Mouse (Mus musculus) MEL (cell line): Measurements from ENCODE around the gene St6gal1.

Experiments used
- CTCF ChIP-seq, 3 experiments: IDR thresholded peaks in 2 of 3; conservative IDR thresholded peaks in 1 of 3; 2 replicates each; pipeline ENCODE4 v1.5.1; 2011 to 2012; ENCODE audit warnings: low read length in 3 of 3, low read depth in 2 of 3, mild to moderate bottlenecking in 2 of 3, improper control_type of control experiment in 1 of 3, inconsistent platforms in 1 of 3, mixed read lengths in 1 of 3, moderate library complexity in 1 of 3; ENCODE audit not compliant: control insufficient read depth in 1 of 3, insufficient read depth in 1 of 3, poor library complexity in 1 of 3, severe bottlenecking in 1 of 3
- E2F4 ChIP-seq: IDR thresholded peaks from 2 replicates; pipeline ENCODE4 v1.6.1; 2011; ENCODE audit warnings: low read depth, low read length, improper control_type of control experiment, borderline replicate concordance
- GABPA ChIP-seq: IDR thresholded peaks from 2 replicates; pipeline ENCODE4 v1.6.1; 2012; ENCODE audit warnings: low read depth, mild to moderate bottlenecking, inconsistent platforms, low read length, improper control_type of control experiment, moderate library complexity
- GATA1 ChIP-seq: IDR thresholded peaks from 2 replicates; pipeline ENCODE4 v1.6.1; 2011; ENCODE audit warnings: low read depth, low read length, improper control_type of control experiment
- MAZ ChIP-seq: IDR thresholded peaks from 2 replicates; pipeline ENCODE4 v1.6.1; 2012; ENCODE audit warnings: low read depth, mild to moderate bottlenecking, inconsistent platforms, low read length, improper control_type of control experiment
- POLR2A ChIP-seq, 2 experiments: IDR thresholded peaks; 2 replicates each; pipeline ENCODE4 v1.6.1; 2011 to 2012; ENCODE audit warnings: low read length in 2 of 2, mild to moderate bottlenecking in 2 of 2, control low read depth in 1 of 2, improper control_type of control experiment in 1 of 2, low read depth in 1 of 2, moderate library complexity in 1 of 2; ENCODE audit not compliant: control insufficient read depth in 1 of 2, insufficient read depth in 1 of 2, poor library complexity in 1 of 2
- POLR2AphosphoS2 ChIP-seq: IDR thresholded peaks from 2 replicates; pipeline ENCODE4 v1.6.1; 2011; ENCODE audit warnings: low read length, improper control_type of control experiment
- POLR2AphosphoS5 ChIP-seq: IDR thresholded peaks from 2 replicates; pipeline ENCODE4 v1.6.1; 2012; ENCODE audit warnings: low read depth, borderline replicate concordance, mild to moderate bottlenecking, inconsistent platforms, low read length, moderate library complexity, mixed read lengths
- SMC3 ChIP-seq: IDR thresholded peaks from 2 replicates; pipeline ENCODE4 v1.6.1; 2011; ENCODE audit warnings: low read depth, low read length, improper control_type of control experiment
- TAL1 ChIP-seq: IDR thresholded peaks from 2 replicates; pipeline ENCODE4 v1.6.1; 2012; ENCODE audit warnings: mild to moderate bottlenecking, inconsistent platforms, low read length, moderate library complexity, mixed read lengths
- USF2 ChIP-seq, 2 experiments: IDR thresholded peaks; 2 replicates each; pipeline ENCODE4 v1.6.1; 2011 to 2012; ENCODE audit warnings: improper control_type of control experiment in 2 of 2, low read length in 2 of 2, borderline replicate concordance in 1 of 2, inconsistent platforms in 1 of 2, low read depth in 1 of 2, mild to moderate bottlenecking in 1 of 2; ENCODE audit not compliant: insufficient read depth in 1 of 2
- ZC3H11A ChIP-seq: IDR thresholded peaks from 2 replicates; pipeline ENCODE4 v1.6.1; 2012; ENCODE audit warnings: low read depth, mild to moderate bottlenecking, inconsistent platforms, low read length, improper control_type of control experiment
- ZNF384 ChIP-seq: IDR thresholded peaks from 2 replicates; pipeline ENCODE4 v1.6.1; 2012; ENCODE audit warnings: low read depth, mild to moderate bottlenecking, inconsistent platforms, low read length, improper control_type of control experiment

DNA sequence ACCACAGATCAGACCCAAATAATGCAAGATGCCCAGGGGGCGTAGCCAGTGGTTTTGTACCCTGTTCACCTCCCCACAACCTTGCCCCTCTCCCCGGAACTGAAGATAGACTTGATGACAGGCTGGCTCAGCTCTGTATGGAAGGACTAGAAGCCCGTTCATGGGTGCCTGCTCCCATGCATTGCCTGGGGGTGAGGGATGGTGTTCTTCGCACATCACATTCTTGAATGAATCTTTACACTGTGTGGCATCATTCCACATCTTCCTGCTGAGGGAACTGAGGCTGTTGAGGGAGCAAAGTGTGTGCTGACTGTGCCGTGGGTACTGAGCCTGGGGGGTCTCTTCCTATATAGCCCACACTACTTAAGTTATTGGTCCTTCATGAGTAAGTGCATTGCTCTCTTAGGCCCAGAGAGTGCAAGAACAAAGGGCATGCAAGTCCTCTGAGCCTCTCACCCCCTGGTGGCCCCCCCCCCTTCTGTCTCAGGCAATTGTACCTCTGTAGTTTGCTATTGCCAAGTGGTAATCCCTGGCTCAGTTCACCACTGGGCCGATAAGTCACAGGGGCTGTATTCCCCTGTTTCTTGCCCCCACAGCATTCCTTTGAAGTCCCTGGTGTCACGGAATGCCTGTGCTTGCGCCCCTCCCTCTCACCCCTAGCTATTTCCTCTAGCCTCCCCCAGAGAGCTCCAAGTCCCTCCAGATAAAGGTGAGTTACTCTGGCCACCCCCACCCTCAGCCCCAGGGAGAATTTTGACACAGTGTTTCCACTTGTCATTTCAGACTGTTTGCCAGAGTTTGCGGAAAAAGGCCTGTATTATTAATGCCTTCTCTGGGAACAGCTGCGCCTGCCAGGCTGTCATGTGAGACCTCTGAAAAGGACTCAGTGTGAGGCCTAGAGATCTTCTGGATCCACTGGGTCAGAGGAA lies 45.7 kb downstream of the St6gal1 start:
- TF ChIP-seq POLR2A (IDR thresholded peaks at IDR 0.05; ENCODE audit: control insufficient read depth in 1 of 2, insufficient read depth in 1 of 2, low read depth in 1 of 2, low read length in 2 of 2, poor library complexity in 1 of 2): no peak
- TF ChIP-seq SMC3: no peak
- TF ChIP-seq MAZ: no peak
- no peak for TF ChIP-seq CTCF (IDR thresholded peaks at IDR 0.05 in 2 of 3, conservative IDR thresholded peaks at IDR 0.05 in 1 of 3; ENCODE audit: control insufficient read depth in 1 of 3, insufficient read depth in 1 of 3, low read depth in 2 of 3, low read length in 3 of 3, poor library complexity in 1 of 3, severe bottlenecking in 1 of 3)
- no peak for TF ChIP-seq POLR2AphosphoS5
- TF ChIP-seq ZC3H11A: no peak
- no peak for TF ChIP-seq ZNF384
- no peak for TF ChIP-seq GATA1
- no peak for TF ChIP-seq USF2 (IDR thresholded peaks at IDR 0.05; ENCODE audit: borderline replicate concordance in 1 of 2, insufficient read depth in 1 of 2, low read depth in 1 of 2, low read length in 2 of 2)
- TF ChIP-seq E2F4: no peak
- no peak for TF ChIP-seq GABPA
- no peak for TF ChIP-seq TAL1
- TF ChIP-seq POLR2AphosphoS2: no peak
